Mouse (Mus musculus): ENCODE data around the gene 4933425L06Rik. TPM values are rescaled to one million over a fixed set of nuclear protein-coding genes. Genes with fewer than 3 reads are reported as not detected.

4933425L06Rik gene
- total and polyA plus RNA-seq, 3 experiments: not detected

DNA sequence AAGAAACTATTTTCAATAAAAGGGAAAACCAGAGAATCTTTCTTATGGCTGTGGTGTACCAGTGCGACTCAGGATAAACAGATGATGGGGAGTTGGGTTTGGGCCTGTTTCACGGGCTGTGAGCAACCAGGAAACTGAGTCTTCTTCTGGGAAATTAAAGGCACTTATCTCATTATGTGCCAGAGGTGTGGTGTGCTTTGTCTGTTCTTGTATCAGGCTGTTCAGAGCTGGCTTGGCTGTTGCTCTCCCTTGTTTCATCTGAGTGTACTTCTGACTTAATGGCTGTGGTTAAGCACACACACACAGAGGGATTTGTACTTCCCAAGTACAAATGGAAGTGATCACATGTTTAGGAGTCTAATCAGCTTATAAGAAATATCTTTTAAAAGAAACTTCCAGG lies 22.5 kb downstream of the 4933425L06Rik start:
- Histone ChIP-seq H3K4me1 (ENCODE audit: control insufficient read depth in 1 of 2, insufficient read depth in 2 of 2, low read length in 2 of 2) (no peaks in the 10 kb centered on the region), H3K4me3 (ENCODE audit: control insufficient read depth in 1 of 2, insufficient read depth in 1 of 2, low read depth in 2 of 2, low read length in 2 of 2) (no peak overlapping the region), H3K27ac (ENCODE audit: control insufficient read depth, low read depth, low read length) (no peak overlapping the region), H3K27me3 (ENCODE audit: control insufficient read depth in 1 of 2, insufficient read depth in 2 of 2, low read length in 2 of 2) (no peaks in the 10 kb centered on the region), H3K36me3 (ENCODE audit: control insufficient read depth in 1 of 2, insufficient read depth in 2 of 2, low read length in 2 of 2) (no peaks in the 10 kb centered on the region), H3K9ac (ENCODE audit: control insufficient read depth, low read depth, low read length, poor library complexity, severe bottlenecking) (no peak overlapping the region), H3K79me2 (ENCODE audit: control insufficient read depth, insufficient read depth, low read length, poor library complexity) (no peaks in the 10 kb centered on the region), H3K9me3 (replicated peaks; ENCODE audit: insufficient read depth, low read length) (no peaks in the 10 kb centered on the region)
- TF ChIP-seq MEF2A (IDR thresholded peaks at IDR 0.05; ENCODE audit: extremely low read depth, insufficient replicate concordance, low read depth, low read length, poor library complexity, severe bottlenecking) (no peak), ZMIZ1 (IDR thresholded peaks at IDR 0.05; ENCODE audit: low read depth, low read length) (no peak), MXI1 (IDR thresholded peaks at IDR 0.05; ENCODE audit: low read depth, low read length) (no peak), TCF12 (IDR thresholded peaks at IDR 0.05; ENCODE audit: low read depth, low read length) (no peak), RAD21 (IDR thresholded peaks at IDR 0.05; ENCODE audit: low read depth, low read length) (no peak), MAX (IDR thresholded peaks at IDR 0.05; ENCODE audit: low read length) (no peak), POLR2AphosphoS5 (IDR thresholded peaks at IDR 0.05; ENCODE audit: borderline replicate concordance, low read depth, low read length) (no peak)
- DNase-seq (ENCODE audit: low read depth, low spot score): no peak

- no peak for DNase-seq (ENCODE audit: low read depth, low spot score)
- Histone ChIP-seq H3K27ac (ENCODE audit: control insufficient read depth, low read depth, low read length) (no peak overlapping the region), H3K4me3 (ENCODE audit: control insufficient read depth in 1 of 2, insufficient read depth in 1 of 2, low read depth in 2 of 2, low read length in 2 of 2) (no peak overlapping the region), H3K27me3 (ENCODE audit: control insufficient read depth in 1 of 2, insufficient read depth in 2 of 2, low read length in 2 of 2) (no peaks in the 10 kb centered on the region), H3K9me3 (replicated peaks; ENCODE audit: insufficient read depth, low read length) (no peaks in the 10 kb centered on the region), H3K79me2 (ENCODE audit: control insufficient read depth, insufficient read depth, low read length, poor library complexity) (no peaks in the 10 kb centered on the region), H3K36me3 (ENCODE audit: control insufficient read depth in 1 of 2, insufficient read depth in 2 of 2, low read length in 2 of 2) (no peaks in the 10 kb centered on the region), H3K4me1 (ENCODE audit: control insufficient read depth in 1 of 2, insufficient read depth in 2 of 2, low read length in 2 of 2) (no peaks in the 10 kb centered on the region), H3K9ac (ENCODE audit: control insufficient read depth, low read depth, low read length, poor library complexity, severe bottlenecking) (no peak overlapping the region)
- no peak for TF ChIP-seq MAZ (IDR thresholded peaks at IDR 0.05; ENCODE audit: low read depth, low read length)
- no peak for TF ChIP-seq ZMIZ1 (IDR thresholded peaks at IDR 0.05; ENCODE audit: low read depth, low read length)
- no peak for TF ChIP-seq USF1 (IDR thresholded peaks at IDR 0.05; ENCODE audit: low read depth, low read length)
- TF ChIP-seq POLR2A (IDR thresholded peaks at IDR 0.05; ENCODE audit: control insufficient read depth in 1 of 2, insufficient read depth in 1 of 2, low read depth in 1 of 2, low read length in 2 of 2, poor library complexity in 1 of 2): no peak
- no peak for TF ChIP-seq SMC3 (IDR thresholded peaks at IDR 0.05; ENCODE audit: low read depth, low read length)
- no peak for TF ChIP-seq TCF12 (IDR thresholded peaks at IDR 0.05; ENCODE audit: low read depth, low read length)
- no peak for TF ChIP-seq POLR2AphosphoS5 (IDR thresholded peaks at IDR 0.05; ENCODE audit: borderline replicate concordance, low read depth, low read length)
- no peak for TF ChIP-seq MAFK (IDR thresholded peaks at IDR 0.05; ENCODE audit: borderline replicate concordance, low read depth, low read length)
- TF ChIP-seq NELFE (IDR thresholded peaks at IDR 0.05; ENCODE audit: low read depth, low read length): no peak
- no peak for TF ChIP-seq GATA1 (IDR thresholded peaks at IDR 0.05; ENCODE audit: low read depth, low read length)
- TF ChIP-seq USF2 (IDR thresholded peaks at IDR 0.05; ENCODE audit: borderline replicate concordance in 1 of 2, insufficient read depth in 1 of 2, low read depth in 1 of 2, low read length in 2 of 2): no peak
- no peak for TF ChIP-seq MAX (IDR thresholded peaks at IDR 0.05; ENCODE audit: low read length)
These were observed 29.7 kb downstream of the 4933425L06Rik start for GRCm38 (mm10) chr13:105111599-105111998.
